Mouse (Mus musculus) limb, embryonic 11.5 days (tissue): ENCODE measurements around the gene Rab3ip. TPM values are rescaled to one million over a fixed set of nuclear protein-coding genes. Genes with fewer than 3 reads are reported as not detected.

Experiments used
- ATAC-seq: fragments of 200-750 bp; cut with Nextera tagmentation; 2 replicates; pipeline ENCODE4 v1.8.0; 2017; ENCODE audit warnings: low read depth; ENCODE audit not compliant: insufficient number of reproducible peaks, low FRiP score, low TSS enrichment
- DNase-seq: peaks from one replicate; pipeline ENCODE4 v3.0.0-alpha.2; 2015; ENCODE audit warnings: low spot score
- H3K27ac ChIP-seq: fragments of 300-500 bp; sonication (generic); replicated peaks from 2 replicates; pipeline ENCODE4 v1.5.1; 2014; ENCODE audit warnings: low read depth, mild to moderate bottlenecking, low read length
- H3K27me3 ChIP-seq: fragments of 300-500 bp; sonication (generic); 2 replicates; pipeline ENCODE4 v1.6.1; 2014; ENCODE audit warnings: mild to moderate bottlenecking, low read length, mixed read lengths; ENCODE audit not compliant: control insufficient read depth, insufficient read depth
- H3K36me3 ChIP-seq: fragments of 300-500 bp; sonication (generic); 2 replicates; pipeline ENCODE4 v1.6.1; 2014; ENCODE audit warnings: mild to moderate bottlenecking, low read length, moderate library complexity, mixed read lengths; ENCODE audit not compliant: control insufficient read depth, insufficient read depth
- H3K4me1 ChIP-seq: fragments of 300-500 bp; sonication (generic); 2 replicates; pipeline ENCODE4 v1.6.1; 2014; ENCODE audit warnings: low read length, mixed read lengths; ENCODE audit not compliant: control insufficient read depth, insufficient read depth
- H3K4me2 ChIP-seq: fragments of 300-500 bp; sonication (generic); 2 replicates; pipeline ENCODE4 v1.6.1; 2014; ENCODE audit warnings: low read depth, mild to moderate bottlenecking, moderate library complexity; ENCODE audit not compliant: severe bottlenecking
- H3K4me3 ChIP-seq: fragments of 300-500 bp; sonication (generic); 2 replicates; pipeline ENCODE4 v1.5.1; 2014; ENCODE audit warnings: low read depth, low read length
- H3K9ac ChIP-seq: fragments of 300-500 bp; sonication (generic); 2 replicates; pipeline ENCODE4 v1.6.1; 2014; ENCODE audit warnings: mild to moderate bottlenecking, low read length
- H3K9me3 ChIP-seq: fragments of 300-500 bp; sonication (generic); 2 replicates; pipeline ENCODE4 v1.6.1; 2016; ENCODE audit warnings: low read length; ENCODE audit not compliant: control insufficient read depth
- WGBS: fragments of 180-500 bp; shearing (Covaris S2); extraction: QIAGEN DNeasy Blood & Tissue Kit; methylation state at CpG from one replicate; pipeline ENCODE4 v1.1.7; 2014; 5-methylcytosine and 5-hydroxymethylcytosine counted together
- polyA plus RNA-seq: library from polyadenylated mRNA; unstranded; fragments of >200 nt; fragmentation: Nextera tagmentation; extraction: Ambion mirVana; gene quantifications from 2 replicates; pipeline ENCODE4 v1.2.1, GENCODE M21; 2014

Gene Rab3ip
- polyA plus RNA-seq, 1 experiment from 2014 or later, result 43.1 TPM

DNA sequence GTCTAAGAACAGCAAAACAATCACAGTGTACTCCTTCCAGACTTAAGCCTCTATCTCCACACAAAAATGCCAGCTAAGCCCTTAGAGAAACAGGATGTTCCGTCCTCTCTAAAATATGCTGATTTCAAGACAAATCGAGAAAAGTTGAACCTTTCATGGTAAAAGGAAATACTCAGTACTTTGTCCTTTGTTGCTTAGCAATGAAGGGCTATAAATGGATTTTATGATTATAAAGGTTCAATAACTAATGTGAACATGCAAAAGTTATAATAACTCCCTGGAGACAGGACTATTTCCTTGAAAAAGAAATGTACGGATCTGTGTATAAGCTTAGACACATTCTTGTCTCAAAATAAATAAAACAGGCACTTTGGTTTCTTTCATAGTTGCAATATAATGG lies 66.0 kb downstream of the Rab3ip start:
- no peak overlapping the region for H3K4me3 ChIP-seq
- H3K27me3 ChIP-seq, result no peaks in the 10 kb centered on the region
- H3K4me1 ChIP-seq, result no peaks in the 10 kb centered on the region
- DNase-seq (no peak), ATAC-seq (no peak)
- no peaks in the 10 kb centered on the region for H3K36me3 ChIP-seq
- no peak overlapping the region for H3K4me2 ChIP-seq
- no peak overlapping the region for H3K27ac ChIP-seq
- no peak overlapping the region for H3K9ac ChIP-seq
- no peaks in the 10 kb centered on the region for H3K9me3 ChIP-seq
- 90% methylated on average over 3 of the region's 3 CpGs for WGBS

DNA sequence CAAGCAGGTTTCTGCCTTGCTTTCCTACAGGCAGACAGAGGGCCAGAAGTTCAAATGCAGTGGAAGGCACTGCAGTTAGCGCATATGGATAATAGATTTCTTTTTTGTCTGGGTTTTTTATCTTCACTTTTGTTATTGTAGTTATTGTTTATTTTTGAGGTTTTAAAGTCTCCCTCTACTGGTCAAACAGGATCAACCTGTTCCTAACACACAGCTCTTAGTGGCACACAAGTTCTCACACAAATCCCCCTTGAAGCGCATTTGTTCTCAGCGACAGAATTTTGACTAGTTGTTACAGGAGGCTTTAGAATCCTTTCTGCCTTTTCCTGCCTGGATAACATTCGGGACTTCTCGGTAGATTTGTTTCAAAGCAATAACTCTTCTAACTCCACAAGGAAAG lies 67.0 kb downstream of the Rab3ip start:
- Histone ChIP-seq H3K36me3 (no peaks in the 10 kb centered on the region), H3K4me3 (no peak overlapping the region), H3K9me3 (no peaks in the 10 kb centered on the region), H3K9ac (no peak overlapping the region), H3K27ac (no peak overlapping the region), H3K27me3 (no peaks in the 10 kb centered on the region), H3K4me2 (no peak overlapping the region), H3K4me1 (no peaks in the 10 kb centered on the region)
- DNase-seq, result no peak
- no peak for ATAC-seq
- WGBS, result 67% methylated on average over 5 of the region's 5 CpGs

DNA sequence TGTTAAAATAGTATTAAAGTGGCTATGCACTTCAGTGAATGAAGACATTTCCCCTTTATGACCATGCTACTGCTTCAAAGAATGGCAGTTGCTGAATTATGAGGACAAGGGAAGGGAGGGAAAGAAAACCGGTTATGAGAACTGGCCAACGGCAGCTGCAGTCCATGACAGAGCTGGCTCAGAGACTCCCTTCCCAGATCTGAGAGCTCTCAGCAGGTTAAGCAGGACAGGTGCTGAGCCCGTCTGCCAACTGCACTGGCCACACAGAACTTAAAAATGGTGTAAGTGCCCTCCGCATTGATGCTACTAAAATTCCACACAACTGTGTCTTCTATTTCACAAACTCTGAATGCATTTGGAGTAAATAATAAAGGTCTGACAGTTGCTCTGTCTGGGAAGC lies 73.1 kb downstream of the Rab3ip start:
- DNase-seq (no peak), ATAC-seq (no peak)
- H3K4me1 ChIP-seq, result no peaks in the 10 kb centered on the region
- no peak overlapping the region for H3K4me3 ChIP-seq
- H3K36me3 ChIP-seq, result no peaks in the 10 kb centered on the region
- H3K27me3 ChIP-seq, result no peaks in the 10 kb centered on the region
- no peak overlapping the region for H3K27ac ChIP-seq
- H3K9ac ChIP-seq, result no peak overlapping the region
- H3K4me2 ChIP-seq, result no peak overlapping the region
- no peaks in the 10 kb centered on the region for H3K9me3 ChIP-seq
- WGBS, result 81% methylated on average over 4 of the region's 4 CpGs

DNA sequence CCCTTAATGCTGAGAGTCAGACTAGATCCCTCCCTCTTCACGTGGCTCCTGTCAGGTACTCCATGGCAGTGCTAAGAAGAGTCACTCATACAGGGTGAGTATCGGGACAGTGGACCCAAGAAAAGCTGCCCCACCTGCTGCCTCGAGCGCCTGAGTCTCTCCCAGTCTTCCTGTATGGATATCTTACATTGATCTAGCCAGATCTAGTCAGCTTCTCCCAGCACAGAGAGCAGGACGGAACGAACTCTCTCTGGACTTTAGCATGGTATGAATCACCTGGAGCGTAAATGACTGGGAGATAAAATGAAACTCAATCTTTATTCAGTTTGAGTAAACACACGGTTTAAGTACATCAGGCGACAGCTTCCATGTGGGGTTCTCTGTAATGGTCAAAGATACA lies 76.1 kb downstream of the Rab3ip start:
- ATAC-seq, result no peak
- Histone ChIP-seq H3K36me3 (no peaks in the 10 kb centered on the region), H3K9ac (no peak overlapping the region), H3K27ac (no peak overlapping the region), H3K27me3 (no peaks in the 10 kb centered on the region), H3K9me3 (no peaks in the 10 kb centered on the region), H3K4me2 (no peak overlapping the region), H3K4me1 (no peaks in the 10 kb centered on the region), H3K4me3 (no peak overlapping the region)
- no peak for DNase-seq
- 88% methylated on average over 9 of the region's 9 CpGs for WGBS

DNA sequence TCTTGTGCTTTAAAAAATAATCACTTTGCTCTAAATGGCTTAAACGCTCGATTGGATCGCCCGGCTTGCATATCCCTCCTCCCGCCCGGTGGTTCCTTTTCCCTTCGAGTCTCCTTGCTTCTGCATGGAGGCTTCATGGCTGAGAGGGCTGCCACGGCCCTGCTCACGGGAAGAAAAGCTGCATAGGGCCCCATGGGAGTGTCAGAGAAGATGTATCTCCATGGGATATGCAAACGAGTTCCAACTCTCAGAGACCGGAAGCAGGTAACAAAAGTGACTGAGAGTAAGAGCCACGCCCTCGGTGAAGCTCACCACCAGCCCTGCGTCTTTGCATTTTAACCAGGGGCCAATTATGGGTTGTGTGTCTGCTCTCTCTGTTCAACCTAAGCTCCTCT lies 78.6 kb downstream of the Rab3ip start:
- ATAC-seq (no peak), DNase-seq (no peak)
- no peaks in the 10 kb centered on the region for H3K9me3 ChIP-seq
- H3K27ac ChIP-seq, result no peak overlapping the region
- 78% methylated on average over 14 of the region's 14 CpGs for WGBS
- no peak overlapping the region for H3K9ac ChIP-seq
- no peaks in the 10 kb centered on the region for H3K36me3 ChIP-seq
- no peak overlapping the region for H3K4me2 ChIP-seq
- H3K27me3 ChIP-seq, result no peaks in the 10 kb centered on the region
- no peaks in the 10 kb centered on the region for H3K4me1 ChIP-seq
- no peak overlapping the region for H3K4me3 ChIP-seq

DNA sequence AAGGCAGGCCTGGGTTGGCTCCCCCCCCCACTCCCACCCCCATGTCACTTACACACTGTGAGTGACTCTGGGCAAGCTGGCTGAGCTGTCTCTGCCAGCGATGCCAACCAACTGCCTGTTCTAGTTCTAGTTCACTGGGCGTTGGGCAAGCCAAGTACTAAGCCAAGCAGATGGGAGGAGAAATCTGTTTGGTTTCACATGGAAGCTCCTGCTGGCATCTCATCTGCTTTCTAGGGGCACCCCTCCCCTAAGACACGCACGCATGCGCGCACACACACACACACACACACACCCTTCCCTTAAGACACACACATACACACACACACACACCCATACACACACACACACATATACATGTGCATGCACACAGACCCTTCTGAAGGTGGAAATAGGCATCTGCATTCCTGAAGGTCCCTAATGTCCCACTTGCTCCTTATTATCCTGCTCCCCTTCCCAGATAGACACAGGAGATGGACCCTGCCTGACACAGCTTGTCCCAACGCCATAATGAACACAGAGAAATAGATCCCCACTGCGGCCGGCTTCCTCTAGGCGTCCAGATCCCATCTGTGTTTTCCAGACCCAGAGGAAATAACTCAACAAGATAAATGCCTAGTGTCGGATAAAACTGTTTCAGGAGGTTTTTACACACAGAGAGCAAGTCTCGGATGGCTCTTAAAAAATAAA lies 79.1 kb downstream of the Rab3ip start:
- no peak overlapping the region for H3K9ac ChIP-seq
- H3K36me3 ChIP-seq, result no peaks in the 10 kb centered on the region
- H3K4me3 ChIP-seq, result no peak overlapping the region
- ATAC-seq (no peak), DNase-seq (no peak)
- 75% methylated on average over 12 of the region's 12 CpGs for WGBS
- no peaks in the 10 kb centered on the region for H3K27me3 ChIP-seq
- no peaks in the 10 kb centered on the region for H3K9me3 ChIP-seq
- H3K27ac ChIP-seq, result no peak overlapping the region
- no peaks in the 10 kb centered on the region for H3K4me1 ChIP-seq
- H3K4me2 ChIP-seq, result no peak overlapping the region

DNA sequence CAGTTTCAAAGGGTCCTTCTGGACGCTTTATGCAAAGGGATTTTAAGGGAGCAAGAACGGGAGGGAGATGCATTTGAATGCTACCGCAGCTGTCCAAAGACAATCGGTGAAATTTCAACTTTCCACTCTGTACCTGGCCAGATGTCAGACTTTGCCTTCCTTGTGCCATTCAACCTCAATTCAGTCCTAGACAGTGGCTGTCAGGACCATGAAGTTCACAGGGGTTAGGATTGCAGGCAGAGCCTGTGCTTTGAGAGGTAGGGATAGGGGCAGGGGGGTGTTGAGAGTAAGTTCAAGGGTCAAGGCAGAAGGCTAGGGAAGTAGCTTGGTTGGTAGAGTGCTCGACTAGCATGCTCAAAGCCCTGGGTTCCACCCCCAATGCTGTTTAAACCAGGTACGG lies 79.8 kb downstream of the Rab3ip start:
- 84% methylated on average over 6 of the region's 6 CpGs for WGBS
- Histone ChIP-seq H3K9ac (no peak overlapping the region), H3K4me2 (no peak overlapping the region), H3K4me1 (no peaks in the 10 kb centered on the region), H3K27ac (no peak overlapping the region), H3K9me3 (no peaks in the 10 kb centered on the region), H3K27me3 (no peaks in the 10 kb centered on the region), H3K4me3 (no peak overlapping the region), H3K36me3 (no peaks in the 10 kb centered on the region)
- ATAC-seq (no peak), DNase-seq (no peak)

Other genes starting within 250 kb of the Rab3ip start
- gene Myrfl, start 53.9 kb downstream of the Rab3ip start, polyA plus RNA-seq, result 0.07 and 0.16 TPM in 2 replicates
- gene Gm10271, start 21.8 kb upstream of the Rab3ip start, polyA plus RNA-seq, result not detected in 2 replicates
- gene Best3, start 35.5 kb upstream of the Rab3ip start, polyA plus RNA-seq, result 0.23 and 0.31 TPM in 2 replicates
- 0.11 TPM in 1 of 2 replicates, not detected in the other for gene Lrrc10, start 94.6 kb upstream of the Rab3ip start, polyA plus RNA-seq
- gene Cct2, start 113.0 kb upstream of the Rab3ip start, polyA plus RNA-seq, result 360 and 362 TPM in 2 replicates
- gene Frs2, start 197.8 kb upstream of the Rab3ip start, polyA plus RNA-seq, result 24.9 and 27.9 TPM in 2 replicates